Mouse (Mus musculus) splenic B cell, adult 2 months (primary cell): ENCODE results near the gene Klhl24.
A peak's percentile ranks its signal among the peaks of the same experiment; 100 is the strongest.
"Not testable (repeated sequence)": the region's sequence is repeated elsewhere in the genome, so short reads cannot be mapped to it uniquely, and the experiment has no call there.

Experiments
- DNase-seq: peaks from one replicate; pipeline ENCODE4 v3.0.0-alpha.2; 2011; ENCODE audit warnings: low read depth, low spot score
- H3K27me3 ChIP-seq: 2 replicates; pipeline ENCODE4 v1.6.1; 2012; ENCODE audit warnings: mild to moderate bottlenecking, low read length, moderate library complexity, mixed read lengths; ENCODE audit not compliant: control insufficient read depth, poor library complexity, insufficient read depth, severe bottlenecking
- H3K36me3 ChIP-seq: 2 replicates; pipeline ENCODE4 v1.6.1; 2012; ENCODE audit warnings: mild to moderate bottlenecking, low read length, moderate library complexity, mixed read lengths; ENCODE audit not compliant: control insufficient read depth, poor library complexity, insufficient read depth, severe bottlenecking

The Klhl24 gene

DNA sequence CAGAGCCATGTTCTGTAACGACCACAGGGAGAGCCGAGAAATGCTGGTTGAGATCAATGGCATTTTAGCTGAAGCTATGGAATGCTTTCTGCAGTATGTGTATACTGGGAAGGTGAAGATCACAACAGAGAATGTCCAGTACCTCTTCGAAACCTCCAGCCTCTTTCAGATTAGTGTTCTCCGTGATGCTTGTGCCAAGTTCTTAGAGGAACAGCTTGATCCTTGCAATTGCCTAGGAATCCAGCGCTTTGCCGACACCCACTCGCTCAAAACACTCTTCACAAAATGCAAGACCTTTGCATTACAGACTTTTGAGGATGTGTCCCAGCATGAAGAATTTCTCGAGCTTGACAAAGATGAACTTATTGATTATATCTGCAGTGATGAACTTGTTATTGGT lies 9.7 kb downstream of the Klhl24 start:
- DNase-seq: no peak
- H3K36me3 ChIP-seq: peaks cover 27% of the 10 kb centered on the region
- H3K27me3 ChIP-seq: no peaks in the 10 kb centered on the region

DNA sequence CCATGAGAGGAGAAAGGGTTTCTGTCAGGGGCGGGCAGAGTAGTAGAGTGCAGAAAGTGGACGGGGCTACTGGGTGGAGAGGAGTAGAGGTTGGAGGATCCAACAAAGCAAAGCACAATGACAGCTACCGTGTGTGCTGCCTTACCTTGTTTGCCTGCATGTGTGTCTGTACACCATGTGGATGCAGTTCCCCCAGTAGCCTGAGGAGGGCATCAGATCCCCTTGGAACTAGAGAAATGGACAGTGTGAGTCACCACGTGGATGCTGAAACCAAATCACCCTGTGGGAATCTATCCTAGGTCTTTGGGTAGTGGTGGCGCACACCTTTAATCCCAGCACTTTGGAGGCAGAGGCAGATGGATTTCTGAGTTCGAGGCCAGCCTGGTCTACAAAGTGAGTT lies 11.6 kb downstream of the Klhl24 start:
- Histone ChIP-seq H3K36me3 (peaks cover 22% of the 10 kb centered on the region), H3K27me3 (no peaks in the 10 kb centered on the region)
- no peak for DNase-seq

DNA sequence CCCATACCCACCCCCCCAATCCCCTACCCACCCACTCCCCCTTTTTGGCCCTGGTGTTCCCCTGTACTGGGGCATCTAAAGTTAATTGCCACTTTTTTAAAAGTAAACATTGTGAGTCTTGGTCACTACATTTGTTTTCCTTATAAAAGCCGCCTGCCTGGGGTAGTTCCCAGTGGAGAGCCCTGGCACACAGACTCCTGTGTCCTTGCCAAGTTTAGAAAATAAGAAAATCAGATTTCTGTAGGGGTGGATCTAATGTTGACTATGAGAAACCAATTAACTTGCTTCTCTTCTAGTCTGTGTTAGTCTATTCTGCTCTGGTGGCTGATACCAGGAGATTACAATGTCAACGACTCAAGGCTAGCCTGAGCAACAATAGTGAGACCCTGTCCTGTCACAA lies 15.3 kb downstream of the Klhl24 start:
- no peak for DNase-seq
- Histone ChIP-seq H3K27me3 (no peaks in the 10 kb centered on the region), H3K36me3 (peaks cover 34% of the 10 kb centered on the region)

DNA sequence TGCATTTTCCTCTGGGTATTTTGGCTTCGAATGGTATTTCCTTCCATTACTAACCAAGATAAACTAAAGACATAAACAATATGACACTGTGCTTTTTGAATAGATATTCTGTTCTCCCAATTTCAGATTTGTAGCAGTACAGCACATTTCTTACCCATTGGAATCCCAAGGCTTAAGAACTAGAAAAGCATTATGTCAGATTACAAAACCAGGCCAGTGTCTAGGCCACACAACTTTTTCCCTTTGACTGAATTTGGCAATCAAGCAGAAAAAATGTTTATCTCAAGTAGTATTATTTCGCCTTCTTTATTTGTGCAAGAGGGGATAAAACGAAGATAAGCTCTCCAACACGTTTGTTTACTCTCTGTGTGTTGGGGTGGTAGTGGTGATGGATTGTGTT lies 18.7 kb downstream of the Klhl24 start:
- Histone ChIP-seq H3K27me3 (no peaks in the 10 kb centered on the region), H3K36me3 (peaks cover 37% of the 10 kb centered on the region)
- DNase-seq: no peak

DNA sequence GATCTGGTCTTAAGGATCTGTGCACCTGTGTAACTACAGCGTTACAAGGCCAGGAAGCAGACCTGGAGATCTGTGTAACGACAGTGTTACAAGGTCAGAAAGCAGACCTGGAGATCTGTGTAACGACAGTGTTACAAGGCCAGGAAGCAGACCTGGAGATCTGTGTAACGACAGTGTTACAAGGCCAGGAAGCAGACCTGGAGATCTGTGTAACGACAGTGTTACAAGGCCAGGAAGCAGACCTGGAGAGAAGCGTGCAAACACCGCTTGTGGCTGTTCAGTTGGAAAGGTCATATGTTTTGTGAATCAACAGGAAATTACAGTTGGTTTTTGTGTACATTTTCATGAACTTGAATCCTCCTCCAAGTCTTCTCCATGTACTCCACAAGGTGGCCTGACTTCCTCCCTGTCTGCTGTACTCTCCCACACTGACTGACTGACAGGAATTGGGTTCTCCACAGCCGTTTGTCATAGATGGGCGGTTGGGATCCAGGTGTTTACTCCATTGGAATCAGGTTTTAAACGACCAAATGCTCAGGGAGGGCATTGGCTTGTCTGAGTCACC lies 29.1 kb downstream of the Klhl24 start:
- H3K27me3 ChIP-seq, DNase-seq: not testable (repeated sequence)
- H3K36me3 ChIP-seq: peaks cover 16% of the 10 kb centered on the region

DNA sequence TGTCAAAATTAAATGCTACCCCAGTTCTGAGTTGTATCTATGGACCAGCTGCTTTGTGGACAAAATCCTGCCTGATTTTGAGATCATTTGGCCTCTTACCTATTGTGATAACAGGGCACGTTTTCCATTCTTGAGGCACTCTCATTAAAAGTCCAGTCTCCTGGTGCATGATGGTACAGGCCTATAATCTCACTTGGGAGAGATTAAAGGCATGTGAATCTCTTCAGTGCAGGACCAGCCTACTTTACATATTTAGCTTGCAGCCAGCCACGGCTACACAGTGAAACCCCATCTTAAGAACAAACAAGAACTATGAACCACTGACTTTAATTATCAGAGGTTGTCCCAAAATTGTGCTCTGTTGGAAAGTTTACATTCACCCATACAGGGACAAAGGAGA lies 33.1 kb downstream of the Klhl24 start:
- DNase-seq: no peak
- Histone ChIP-seq H3K27me3 (no peaks in the 10 kb centered on the region), H3K36me3 (peaks cover 2% of the 10 kb centered on the region)

DNA sequence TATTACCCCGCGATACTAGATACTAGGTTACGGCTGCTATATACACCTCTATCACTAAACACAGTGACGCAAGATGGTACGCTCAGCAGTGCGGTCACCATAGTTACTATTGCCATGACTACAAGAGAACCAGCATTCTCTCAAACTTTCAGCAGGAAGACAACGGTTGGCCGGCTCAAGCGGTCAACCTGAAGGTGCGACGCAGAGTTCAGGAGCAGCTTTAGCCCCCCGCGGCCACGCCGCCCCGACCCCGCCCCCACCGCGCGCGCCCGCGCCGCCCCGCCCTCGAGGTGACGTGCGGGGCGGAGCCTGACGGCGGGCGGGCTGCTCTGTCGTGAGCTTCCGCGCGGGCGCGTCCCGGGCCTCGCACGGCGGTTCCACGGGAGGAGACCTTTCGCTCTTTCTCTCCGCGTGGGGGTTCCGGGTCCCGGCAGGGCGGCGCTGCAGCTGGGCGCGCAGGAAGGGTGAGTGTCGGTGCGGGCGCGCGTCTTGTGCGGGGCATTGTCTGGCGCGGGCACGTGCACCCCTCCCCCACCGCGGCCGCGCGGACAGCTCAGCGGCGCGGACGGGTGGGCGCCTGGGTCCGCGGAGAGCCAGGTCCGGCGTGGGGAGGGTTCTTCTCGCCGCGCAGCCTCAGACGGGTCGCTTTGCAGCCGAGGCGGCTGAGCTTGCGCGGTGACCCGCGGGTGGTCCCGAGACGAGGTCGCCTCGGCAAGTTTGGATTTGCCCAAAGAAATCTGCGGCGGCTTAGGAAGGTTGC lies 43.6 kb downstream of the Klhl24 start, which contains the start of gene Yeats2:
Gene Yeats2 (plus strand): TSS at position 292 of the 760 bp plus-strand sequence.
- Histone ChIP-seq H3K27me3 (no peaks in the 10 kb centered on the region), H3K36me3 (no peaks in the 10 kb centered on the region)
- peak; percentile 94 for DNase-seq

DNA sequence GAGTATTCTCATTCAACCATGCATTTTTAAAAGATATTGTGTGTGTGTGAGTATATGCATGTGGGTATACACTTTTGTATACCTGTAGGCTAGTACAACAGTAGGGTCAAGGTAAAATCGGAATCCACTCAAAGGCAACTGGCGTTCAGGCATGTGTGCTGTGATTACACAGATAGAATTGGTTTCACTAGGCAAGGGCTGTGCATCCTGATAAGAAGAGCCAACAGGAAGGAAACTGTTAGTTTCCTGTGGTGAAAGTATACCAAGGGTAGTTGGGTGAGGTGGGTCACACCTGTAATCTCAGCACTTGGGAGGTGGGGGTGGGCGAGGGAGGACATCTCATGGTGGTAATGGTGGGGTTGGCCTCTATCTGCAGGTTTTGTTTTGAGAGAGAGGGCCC lies 47.2 kb downstream of the Klhl24 start:
- no peaks in the 10 kb centered on the region for H3K27me3 ChIP-seq
- DNase-seq: no peak
- no peaks in the 10 kb centered on the region for H3K36me3 ChIP-seq

DNA sequence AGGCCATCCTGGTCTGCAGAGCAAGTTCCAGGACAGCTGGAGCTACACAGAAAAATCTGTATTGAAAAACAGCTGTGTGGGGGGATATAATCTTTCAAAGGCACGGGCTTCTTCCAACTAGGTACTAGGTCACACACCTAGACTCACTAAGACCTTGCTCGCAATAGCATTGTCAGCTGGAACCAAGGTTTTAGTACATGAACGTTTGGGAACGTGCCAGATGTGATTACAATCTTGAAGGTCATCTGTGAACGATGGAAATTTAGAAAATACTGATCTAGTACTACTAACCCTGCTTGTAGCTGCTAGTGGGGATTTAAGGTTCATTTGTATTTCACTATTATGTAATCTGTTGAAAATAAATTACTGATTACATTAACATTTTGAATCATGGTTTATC lies 54.6 kb downstream of the Klhl24 start:
- DNase-seq: no peak
- H3K27me3 ChIP-seq: no peaks in the 10 kb centered on the region
- no peaks in the 10 kb centered on the region for H3K36me3 ChIP-seq

DNA sequence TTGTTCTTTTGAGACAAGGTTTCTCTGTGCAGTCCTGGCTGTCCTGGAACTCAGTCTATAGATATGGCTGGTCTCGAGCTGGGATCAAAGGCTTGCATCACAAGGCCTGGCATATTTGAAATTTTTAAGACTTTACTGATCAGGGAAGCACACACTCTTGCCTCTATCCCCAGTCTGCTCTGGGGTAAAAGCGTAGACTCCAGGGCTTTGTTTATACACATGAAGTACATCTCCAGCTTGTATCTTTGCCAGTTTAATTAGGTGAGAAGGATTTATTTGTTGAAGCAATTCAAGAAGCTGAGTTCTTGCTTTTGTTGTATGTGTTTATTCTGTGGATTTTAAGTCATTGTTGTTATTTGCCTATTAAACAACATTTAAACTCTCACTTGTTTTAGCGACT lies 56.4 kb downstream of the Klhl24 start:
- H3K27me3 ChIP-seq: no peaks in the 10 kb centered on the region
- peaks cover 3% of the 10 kb centered on the region; the same call in 1 of the 2 replicates for H3K36me3 ChIP-seq
- DNase-seq: no peak

DNA sequence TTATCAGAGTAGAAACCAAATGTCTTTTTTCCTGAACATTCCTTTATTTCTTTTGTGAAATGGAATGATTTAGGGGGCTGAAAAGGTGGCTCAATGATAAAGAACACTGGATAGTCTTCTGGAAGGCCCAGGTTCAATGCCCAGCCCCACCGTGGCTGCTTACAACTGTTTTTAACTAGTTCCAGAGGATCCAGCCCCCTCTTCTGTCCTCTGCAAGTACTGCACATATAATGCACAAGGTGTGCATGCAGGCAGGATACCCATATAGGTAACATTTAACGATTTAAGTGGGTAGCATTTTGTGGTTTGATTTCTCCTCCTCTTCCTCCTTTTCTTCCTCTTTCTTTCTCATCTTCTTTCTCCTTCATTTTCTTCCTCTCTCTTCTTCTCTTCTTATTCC lies 62.8 kb downstream of the Klhl24 start:
- DNase-seq: peak; percentile 23

DNA sequence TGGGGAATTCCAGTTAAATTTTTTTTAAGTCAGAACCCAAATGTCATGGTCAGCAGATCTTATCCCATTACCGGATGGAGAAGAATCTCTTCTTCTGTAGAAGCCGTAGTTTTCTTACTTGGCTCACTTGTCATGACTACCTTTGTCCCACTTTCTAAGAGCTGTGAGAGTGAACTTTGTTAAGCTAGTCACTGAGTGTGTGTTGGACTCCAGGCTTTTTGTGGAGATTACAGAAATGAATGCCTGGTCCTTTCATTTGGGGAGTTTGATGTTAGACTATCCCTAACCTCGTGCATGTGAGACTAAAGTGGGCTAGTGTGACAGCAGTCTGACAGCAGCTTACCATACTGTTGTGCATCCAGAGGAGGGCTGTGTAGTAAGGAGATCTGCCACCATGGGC lies 71.7 kb downstream of the Klhl24 start:
- no peak for DNase-seq
- H3K27me3 ChIP-seq: no peaks in the 10 kb centered on the region
- peaks cover 4% of the 10 kb centered on the region; the same call in 1 of the 2 replicates for H3K36me3 ChIP-seq

More for the DNA sequence above, 62.8 kb downstream of the Klhl24 start:
- Histone ChIP-seq H3K27me3 (no peaks in the 10 kb centered on the region), H3K36me3 (peaks cover 6% of the 10 kb centered on the region; the same call in 1 of the 2 replicates)

DNA sequence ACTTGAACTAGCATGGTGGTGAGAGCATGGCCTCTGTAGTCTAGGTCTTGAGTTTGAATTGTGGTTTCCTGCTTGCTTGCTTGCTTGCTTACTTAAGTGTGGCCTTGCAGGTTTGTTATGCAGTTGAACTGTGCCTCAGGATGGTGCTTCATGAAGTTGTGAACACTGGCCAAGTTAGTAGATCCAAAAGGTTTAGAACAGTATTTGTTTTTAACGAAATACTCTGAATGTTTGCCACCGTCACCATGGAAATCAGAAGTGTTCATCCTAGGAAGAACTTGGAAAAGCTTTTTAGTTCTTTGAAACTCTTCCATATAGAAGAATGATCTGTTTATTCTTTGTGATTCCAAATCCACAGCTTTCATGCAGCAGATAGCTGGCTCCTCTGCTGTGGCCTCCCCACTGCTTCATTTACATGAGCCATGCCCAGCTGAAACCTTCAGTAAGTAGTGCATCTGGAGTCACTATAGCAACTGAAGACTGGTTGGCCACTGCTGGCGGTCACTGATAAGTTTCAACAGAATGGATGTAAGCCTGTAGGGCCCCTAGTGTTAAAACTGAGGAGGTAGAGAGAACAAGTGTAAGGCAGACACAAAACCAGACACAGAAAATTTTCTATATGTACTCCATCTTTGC lies 72.2 kb downstream of the Klhl24 start:
- DNase-seq: no peak
- peaks cover 4% of the 10 kb centered on the region; the same call in 1 of the 2 replicates for H3K36me3 ChIP-seq
- no peaks in the 10 kb centered on the region for H3K27me3 ChIP-seq
